Mouse (Mus musculus) forelimb bud, embryonic 11.5 days (tissue): ENCODE data around the gene Tas2r130.
"Not testable (repeated sequence)": the region's sequence is repeated elsewhere in the genome, so short reads cannot be mapped to it uniquely, and the experiment has no call there.

Experiments
- DNase-seq: peaks from one replicate; pipeline ENCODE4 v3.0.0-alpha.2; 2012; ENCODE audit warnings: low read depth, low spot score

The Tas2r130 gene

GRCm38 (mm10) chr6:131630812-131631211 lies at the start of gene Tas2r130:
Tas2r130 (minus strand) TSS chr6:131630912.
- no peak for DNase-seq

DNA sequence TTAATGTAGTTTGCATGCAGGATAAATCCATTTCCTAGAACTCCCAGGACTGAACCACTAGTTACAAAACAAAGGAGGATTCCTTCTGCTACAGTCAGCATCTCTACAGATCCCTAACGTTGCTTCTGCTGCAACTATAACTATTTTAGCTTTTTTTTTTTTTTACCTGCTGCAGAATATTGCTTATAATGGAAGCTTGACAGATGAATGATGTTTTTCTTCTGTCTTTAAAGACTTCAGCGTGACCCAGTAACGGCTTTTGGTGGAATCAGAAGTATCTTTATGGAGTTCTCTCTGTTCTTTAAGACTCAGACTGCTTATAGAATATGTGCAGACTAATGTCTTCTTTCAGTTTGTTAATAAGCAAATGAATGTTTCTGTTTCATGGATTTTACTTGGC lies 48.1 kb upstream of the Tas2r130 start, which contains the start of gene Tas2r106:
Gene Tas2r106 (minus strand): TSS at position 101 of the 400 bp plus-strand sequence.
- no peak for DNase-seq

GRCm38 (mm10) chr6:131660049-131660448 lies 29.3 kb upstream of the Tas2r130 start, which contains the start of gene Tas2r107:
Tas2r107 (minus strand) TSS chr6:131660149.
- no peak for DNase-seq

DNA sequence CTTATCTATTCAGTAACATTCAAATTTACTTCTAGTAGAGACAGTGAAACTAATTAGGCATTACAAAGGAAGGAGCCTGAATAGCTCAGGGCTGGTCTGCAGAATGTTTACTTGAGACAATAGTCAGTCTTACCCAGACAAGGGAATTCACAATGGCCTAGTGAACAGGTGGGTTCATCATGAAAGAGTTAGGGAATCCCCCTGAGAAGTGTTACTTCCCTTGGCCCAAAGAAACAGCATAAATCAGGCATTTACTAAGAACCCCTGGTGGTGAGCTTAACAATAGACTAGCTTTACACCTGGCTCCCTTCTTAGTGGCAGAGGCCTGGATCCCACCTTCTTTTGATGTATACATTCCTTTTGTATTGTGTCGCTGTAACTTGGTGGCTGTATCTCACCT lies 20.8 kb downstream of the Tas2r130 start:
- DNase-seq, result not testable (repeated sequence)

DNA sequence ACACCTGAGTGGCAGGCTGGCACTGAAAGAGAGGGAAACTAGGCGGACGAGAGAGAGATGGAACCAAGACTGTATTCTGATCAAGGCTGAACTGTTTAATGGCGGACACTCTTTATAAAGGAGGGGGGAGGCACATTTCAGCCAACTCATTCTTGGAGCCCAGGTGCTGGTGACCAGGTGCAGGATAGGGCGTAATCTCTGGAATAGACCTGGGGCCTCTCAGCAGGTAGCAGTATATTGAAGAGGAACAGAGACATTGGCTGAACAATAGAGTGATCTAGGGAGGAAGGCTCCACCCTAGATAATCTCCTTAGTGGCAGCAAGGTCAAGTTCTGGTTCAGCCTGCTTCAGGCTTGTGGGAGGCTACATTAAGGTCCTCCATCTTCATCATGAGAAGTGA lies 25.9 kb downstream of the Tas2r130 start:
- DNase-seq, result no peak
